Mouse (Mus musculus): ENCODE data around the gene Cops4.

GRCm38 (mm10) chr5:100498436-100499180 is 19.5 kb upstream of the Cops4 start:
- TF ChIP-seq CTCF (IDR thresholded peaks at IDR 0.05; ENCODE audit: control insufficient read depth, insufficient read depth, insufficient replicate concordance, low read depth, low read length), result no peak
- no peak for TF ChIP-seq POLR2A (IDR thresholded peaks at IDR 0.05; ENCODE audit: control insufficient read depth, low read depth, low read length)
